Mouse (Mus musculus): ENCODE measurements around the gene Selenot. TPM values are rescaled to one million over a fixed set of nuclear protein-coding genes. Genes with fewer than 3 reads are reported as not detected.

The Selenot gene
- polyA plus RNA-seq, 1 experiment from 2014 or later = 14.9 TPM

Other genes starting within 250 kb of the Selenot start
- gene Tsc22d2, start 161.9 kb upstream of the Selenot start, polyA plus RNA-seq (2015; fragmentation: Nextera tagmentation; extraction: Ambion mirVana) = 11.3 and 12.2 TPM in 2 replicates
- 54.9 and 58.1 TPM in 2 replicates for gene Eif2a, start 50.8 kb upstream of the Selenot start, polyA plus RNA-seq (2015; fragmentation: Nextera tagmentation; extraction: Ambion mirVana)
- gene Serp1, start 50.7 kb upstream of the Selenot start, polyA plus RNA-seq (2015; fragmentation: Nextera tagmentation; extraction: Ambion mirVana) = 175 and 178 TPM in 2 replicates
- not detected in 2 replicates for gene Erich6, start 60.6 kb downstream of the Selenot start, polyA plus RNA-seq (2015; fragmentation: Nextera tagmentation; extraction: Ambion mirVana)
- 5.9 and 6.4 TPM in 2 replicates for gene Siah2, start 115.8 kb downstream of the Selenot start, polyA plus RNA-seq (2015; fragmentation: Nextera tagmentation; extraction: Ambion mirVana)
- gene Mindy4b-ps, start 245.7 kb downstream of the Selenot start, polyA plus RNA-seq (2015; fragmentation: Nextera tagmentation; extraction: Ambion mirVana) = 0.18 TPM in 1 of 2 replicates, not detected in the other